Mouse (Mus musculus) limb, embryonic 12.5 days (tissue): ENCODE measurements around the gene Yod1. TPM values are rescaled to one million over a fixed set of nuclear protein-coding genes. Genes with fewer than 3 reads are reported as not detected.

Source experiments
- ATAC-seq: fragments of 200-750 bp; cut with Nextera tagmentation; 2 replicates; pipeline ENCODE4 v1.8.0; 2017; ENCODE audit warnings: low read depth, moderate TSS enrichment; ENCODE audit not compliant: insufficient number of reproducible peaks, insufficient read depth, low FRiP score, low TSS enrichment
- H3K27ac ChIP-seq: fragments of 300-500 bp; sonication (generic); 2 replicates; pipeline ENCODE4 v1.5.1; 2016; ENCODE audit warnings: mild to moderate bottlenecking, moderate library complexity
- H3K27me3 ChIP-seq: fragments of 300-500 bp; sonication (generic); 2 replicates; pipeline ENCODE4 v1.6.1; 2016; ENCODE audit warnings: mild to moderate bottlenecking, moderate library complexity
- H3K36me3 ChIP-seq: fragments of 300-500 bp; sonication (generic); 2 replicates; pipeline ENCODE4 v1.6.1; 2016; ENCODE audit warnings: mild to moderate bottlenecking, moderate library complexity
- H3K4me1 ChIP-seq: fragments of 300-500 bp; sonication (generic); replicated peaks from 2 replicates; pipeline ENCODE4 v1.6.1; 2016
- H3K4me2 ChIP-seq: fragments of 300-500 bp; sonication (generic); 2 replicates; pipeline ENCODE4 v1.6.1; 2016; ENCODE audit warnings: mild to moderate bottlenecking, moderate library complexity
- H3K4me3 ChIP-seq: fragments of 300-500 bp; sonication (generic); replicated peaks from 2 replicates; pipeline ENCODE4 v1.5.1; 2016; ENCODE audit warnings: mild to moderate bottlenecking
- H3K9ac ChIP-seq: fragments of 300-500 bp; sonication (generic); replicated peaks from 2 replicates; pipeline ENCODE4 v1.6.1; 2016; ENCODE audit warnings: mild to moderate bottlenecking, moderate library complexity
- H3K9me3 ChIP-seq: fragments of 300-500 bp; sonication (generic); 2 replicates; pipeline ENCODE4 v1.6.1; 2016; ENCODE audit warnings: mild to moderate bottlenecking, moderate library complexity
- whole genome bisulfite sequencing: fragments of 180-500 bp; shearing (Covaris S2); methylation state at CpG from one replicate; pipeline ENCODE4 v1.1.7; 2016; 5-methylcytosine and 5-hydroxymethylcytosine counted together
- polyA plus RNA-seq: library from polyadenylated mRNA; unstranded; fragments of >200 nt; fragmentation: Nextera tagmentation; extraction: Ambion mirVana; gene quantifications from 2 replicates; pipeline ENCODE4 v1.2.1, GENCODE M21; 2016

Gene Yod1
- polyA plus RNA-seq, 1 experiment from 2014 or later, result 12.1 TPM

DNA sequence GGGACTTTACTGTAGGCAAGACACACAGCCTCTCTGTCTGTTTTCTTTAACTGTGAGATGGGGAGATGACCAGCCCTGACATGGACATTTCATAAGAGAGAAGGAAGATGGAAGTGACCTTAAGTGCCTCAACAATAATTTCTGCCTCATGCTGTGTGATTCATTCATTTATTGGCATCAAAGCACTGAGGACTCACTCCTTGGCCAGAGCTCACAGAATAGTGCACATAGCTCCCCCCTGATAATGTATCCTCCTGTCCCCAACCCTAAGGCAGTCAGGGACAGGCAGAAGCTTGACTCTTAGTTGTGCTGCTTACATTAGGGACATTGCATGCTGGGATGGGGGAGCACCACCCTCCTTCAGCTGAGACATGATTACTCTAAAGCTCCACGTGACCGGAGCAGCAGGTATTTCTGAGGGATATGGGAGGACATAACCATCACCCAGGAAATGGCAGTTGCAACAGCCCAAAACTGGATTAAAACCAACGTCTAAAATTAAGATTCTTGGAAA is 53.9 kb downstream of the Yod1 start:
- no peaks in the 10 kb centered on the region for H3K9me3 ChIP-seq
- no peak overlapping the region for H3K9ac ChIP-seq
- no peak overlapping the region for H3K27ac ChIP-seq
- no peak overlapping the region for H3K4me3 ChIP-seq
- no peak for ATAC-seq
- no peaks in the 10 kb centered on the region for H3K27me3 ChIP-seq
- 77% methylated on average over 3 of the region's 3 CpGs for WGBS
- no peaks in the 10 kb centered on the region for H3K4me1 ChIP-seq
- no peak overlapping the region for H3K4me2 ChIP-seq
- H3K36me3 ChIP-seq, result no peaks in the 10 kb centered on the region

Other genes starting within 250 kb of the Yod1 start
- gene Zp3r, start 87.7 kb upstream of the Yod1 start, polyA plus RNA-seq, result not detected in 2 replicates
- gene C4bp, start 55.7 kb upstream of the Yod1 start, polyA plus RNA-seq, result not detected in 2 replicates
- gene Gm29427, start 1.5 kb upstream of the Yod1 start, polyA plus RNA-seq, result not detected in 2 replicates
- 6.8 and 8.9 TPM in 2 replicates for gene Pfkfb2, start 11.9 kb downstream of the Yod1 start, polyA plus RNA-seq
- gene AA986860, start 14.6 kb downstream of the Yod1 start, polyA plus RNA-seq, result 0.54 and 1.1 TPM in 2 replicates
- not detected in 2 replicates for gene Fcamr, start 83.6 kb downstream of the Yod1 start, polyA plus RNA-seq
- gene Pigr, start 109.4 kb downstream of the Yod1 start, polyA plus RNA-seq, result not detected in 2 replicates
- not detected in 2 replicates for gene Fcmr, start 148.3 kb downstream of the Yod1 start, polyA plus RNA-seq
- gene Il24, start 170.1 kb downstream of the Yod1 start, polyA plus RNA-seq, result not detected in 2 replicates
- gene Il20, start 194.1 kb downstream of the Yod1 start, polyA plus RNA-seq, result not detected in 2 replicates
- not detected in 2 replicates for gene Il19, start 222.8 kb downstream of the Yod1 start, polyA plus RNA-seq